Mouse (Mus musculus) WW6 (cell line): ENCODE data around the gene Mefv.

Experiments used
- DNase-seq: peaks from one replicate; pipeline ENCODE4 v3.0.0-alpha.2; 2013; ENCODE audit warnings: low read depth, low spot score

Gene Mefv

GRCm38 (mm10) chr16:3717980-3718379 lies at the start of gene Mefv:
Mefv (minus strand) TSS chr16:3718097.
- no peak for DNase-seq

- DNase-seq, result no peak
These were observed 31.1 kb upstream of the Mefv start for GRCm38 (mm10) chr16:3748976-3749375.

GRCm38 (mm10) chr16:3745656-3746055 lies 27.8 kb upstream of the Mefv start:
- DNase-seq, result no peak

- DNase-seq, result no peak
These were observed 26.3 kb upstream of the Mefv start for GRCm38 (mm10) chr16:3744186-3744700.

GRCm38 (mm10) chr16:3743503-3744185 lies 25.7 kb upstream of the Mefv start, which contains the start of gene Zfp263:
Zfp263 (plus strand) TSS chr16:3744093.
- peak; percentile 91 for DNase-seq

GRCm38 (mm10) chr16:3742466-3742865 lies 24.6 kb upstream of the Mefv start:
- no peak for DNase-seq

- no peak for DNase-seq
These were observed 15.4 kb upstream of the Mefv start for GRCm38 (mm10) chr16:3733198-3733732.

- no peak for DNase-seq
These were observed 14.7 kb upstream of the Mefv start for GRCm38 (mm10) chr16:3732612-3733011.

- no peak for DNase-seq
These were observed 10.3 kb upstream of the Mefv start for GRCm38 (mm10) chr16:3727980-3728720.

- DNase-seq, result no peak
These were observed 5.3 kb upstream of the Mefv start for GRCm38 (mm10) chr16:3723231-3723630.

GRCm38 (mm10) chr16:3714731-3715130 lies 3.2 kb downstream of the Mefv start:
- DNase-seq, result no peak

- DNase-seq, result no peak
These were observed 11.2 kb downstream of the Mefv start for GRCm38 (mm10) chr16:3706680-3707079.

- DNase-seq, result no peak
These were observed 17.0 kb downstream of the Mefv start for GRCm38 (mm10) chr16:3700893-3701292.

GRCm38 (mm10) chr16:3699281-3699680 lies 18.6 kb downstream of the Mefv start:
- DNase-seq, result no peak

- DNase-seq, result peak; percentile 24
These were observed 28.3 kb downstream of the Mefv start for GRCm38 (mm10) chr16:3689608-3690007.
